Mouse (Mus musculus) spleen, postnatal 14 days (tissue): Measurements from ENCODE around the gene Cacna2d2.

ENCODE experiments used
- DNase-seq, 2 experiments: peaks; one replicate each; pipeline ENCODE4 v3.0.0; 2021 to 2022; ENCODE audit warnings: low spot score in 2 of 2

Gene Cacna2d2

GRCm38 (mm10) chr9:107462907-107463306 lies 63.5 kb downstream of the Cacna2d2 start:
- DNase-seq, result no peak

- DNase-seq, result peak; percentile 50 to 69
Measured at GRCm38 (mm10) chr9:107463509-107463908, 64.1 kb downstream of the Cacna2d2 start.

GRCm38 (mm10) chr9:107464130-107464529 lies 64.7 kb downstream of the Cacna2d2 start:
- DNase-seq, result no peak

- DNase-seq, result no peak
Measured at GRCm38 (mm10) chr9:107465657-107466056, 66.2 kb downstream of the Cacna2d2 start.

GRCm38 (mm10) chr9:107469213-107469795 lies 69.9 kb downstream of the Cacna2d2 start:
- DNase-seq, result no peak

GRCm38 (mm10) chr9:107470427-107470826 lies 71.0 kb downstream of the Cacna2d2 start:
- no peak for DNase-seq

- DNase-seq, result no peak
Measured at GRCm38 (mm10) chr9:107474016-107474415, 74.6 kb downstream of the Cacna2d2 start.

- no peak for DNase-seq
Measured at GRCm38 (mm10) chr9:107478979-107479378, 79.6 kb downstream of the Cacna2d2 start.

- DNase-seq, result no peak
Measured at GRCm38 (mm10) chr9:107479593-107479992, 80.2 kb downstream of the Cacna2d2 start.

- DNase-seq, result no peak
Measured at GRCm38 (mm10) chr9:107480477-107481069, 81.2 kb downstream of the Cacna2d2 start.

GRCm38 (mm10) chr9:107481340-107481739 lies 81.9 kb downstream of the Cacna2d2 start:
- DNase-seq, result no peak

GRCm38 (mm10) chr9:107482004-107482403 lies 82.6 kb downstream of the Cacna2d2 start:
- DNase-seq, result no peak

- DNase-seq, result no peak
Measured at GRCm38 (mm10) chr9:107482770-107483169, 83.4 kb downstream of the Cacna2d2 start.

- no peak for DNase-seq
Measured at GRCm38 (mm10) chr9:107483714-107484113, 84.3 kb downstream of the Cacna2d2 start.

GRCm38 (mm10) chr9:107484302-107484701 lies 84.9 kb downstream of the Cacna2d2 start:
- no peak for DNase-seq

- no peak for DNase-seq
Measured at GRCm38 (mm10) chr9:107484766-107485165, 85.4 kb downstream of the Cacna2d2 start.

GRCm38 (mm10) chr9:107486086-107486485 lies 86.7 kb downstream of the Cacna2d2 start:
- DNase-seq, result no peak

GRCm38 (mm10) chr9:107486507-107487225 lies 87.3 kb downstream of the Cacna2d2 start:
- DNase-seq, result no peak

- DNase-seq, result no peak
Measured at GRCm38 (mm10) chr9:107490146-107490545, 90.7 kb downstream of the Cacna2d2 start.

- no peak for DNase-seq
Measured at GRCm38 (mm10) chr9:107490625-107491024, 91.2 kb downstream of the Cacna2d2 start.

- no peak for DNase-seq
Measured at GRCm38 (mm10) chr9:107493511-107493910, 94.1 kb downstream of the Cacna2d2 start.

GRCm38 (mm10) chr9:107494238-107494637 lies 94.8 kb downstream of the Cacna2d2 start:
- no peak for DNase-seq

- no peak for DNase-seq
Measured at GRCm38 (mm10) chr9:107496359-107496758, 96.9 kb downstream of the Cacna2d2 start.
